Mouse (Mus musculus): Measurements from ENCODE around the gene Sik1. TPM values are rescaled to one million over a fixed set of nuclear protein-coding genes. Genes with fewer than 3 reads are reported as not detected.

Gene Sik1
- total RNA-seq, 2 experiments from 2014 or later, result 1.5 to 3.5 TPM

DNA sequence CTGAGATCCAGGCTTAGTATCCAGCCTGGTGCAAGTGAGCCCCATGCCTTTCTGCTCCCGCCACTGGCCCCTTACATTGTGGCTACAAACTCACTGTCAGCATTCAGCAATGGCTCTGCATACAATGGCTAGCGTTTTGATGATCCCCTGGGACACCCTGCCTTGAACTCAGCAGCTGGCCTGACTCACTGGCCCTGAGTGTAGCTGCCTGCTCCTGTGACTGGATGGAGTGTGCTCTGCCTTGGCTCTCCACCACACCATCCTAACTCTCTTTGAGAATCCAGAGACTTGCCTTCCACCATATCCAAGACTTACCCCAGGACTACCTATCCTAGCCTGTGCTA is 19.4 kb downstream of the Sik1 start:
- no peak for ATAC-seq (replicated peaks; ENCODE audit: low FRiP score, poor library complexity, severe bottlenecking)

DNA sequence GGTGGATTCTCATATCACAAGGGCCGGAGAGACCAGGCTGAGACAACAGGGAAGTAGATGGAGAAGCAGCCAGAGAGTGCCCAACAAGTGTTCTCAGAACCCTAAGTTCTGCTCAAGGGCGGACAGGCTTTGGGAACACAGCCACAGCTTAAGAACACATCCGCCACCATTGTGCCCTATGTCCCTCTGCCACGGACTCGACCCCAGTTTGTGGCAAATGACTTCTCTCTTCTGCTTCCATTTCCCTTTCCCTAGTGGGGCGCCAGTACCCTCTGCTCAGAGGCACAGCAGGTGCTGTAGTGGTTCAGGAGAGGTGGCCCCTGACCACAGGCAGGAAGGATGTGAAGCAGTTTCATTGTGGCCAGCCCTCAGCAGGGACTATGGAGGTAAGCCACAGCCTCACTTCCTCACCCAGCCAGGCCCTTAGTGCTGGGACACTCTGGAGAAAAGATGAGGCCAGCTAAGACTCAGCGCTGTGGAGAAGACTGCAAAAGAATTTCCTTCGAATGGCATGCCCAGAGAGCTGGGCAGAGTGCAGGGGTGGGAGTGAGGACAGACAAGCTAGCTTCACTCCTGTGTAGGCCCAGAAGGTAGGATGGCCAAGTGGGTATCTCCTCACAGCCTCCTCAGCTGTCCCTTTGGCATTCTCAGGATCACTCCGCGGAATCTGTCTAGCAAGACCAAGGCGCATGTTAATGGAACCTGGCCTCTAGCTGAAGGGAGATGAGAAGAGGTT is 19.9 kb downstream of the Sik1 start:
- ATAC-seq (replicated peaks; ENCODE audit: low FRiP score, poor library complexity, severe bottlenecking), result no peak

DNA sequence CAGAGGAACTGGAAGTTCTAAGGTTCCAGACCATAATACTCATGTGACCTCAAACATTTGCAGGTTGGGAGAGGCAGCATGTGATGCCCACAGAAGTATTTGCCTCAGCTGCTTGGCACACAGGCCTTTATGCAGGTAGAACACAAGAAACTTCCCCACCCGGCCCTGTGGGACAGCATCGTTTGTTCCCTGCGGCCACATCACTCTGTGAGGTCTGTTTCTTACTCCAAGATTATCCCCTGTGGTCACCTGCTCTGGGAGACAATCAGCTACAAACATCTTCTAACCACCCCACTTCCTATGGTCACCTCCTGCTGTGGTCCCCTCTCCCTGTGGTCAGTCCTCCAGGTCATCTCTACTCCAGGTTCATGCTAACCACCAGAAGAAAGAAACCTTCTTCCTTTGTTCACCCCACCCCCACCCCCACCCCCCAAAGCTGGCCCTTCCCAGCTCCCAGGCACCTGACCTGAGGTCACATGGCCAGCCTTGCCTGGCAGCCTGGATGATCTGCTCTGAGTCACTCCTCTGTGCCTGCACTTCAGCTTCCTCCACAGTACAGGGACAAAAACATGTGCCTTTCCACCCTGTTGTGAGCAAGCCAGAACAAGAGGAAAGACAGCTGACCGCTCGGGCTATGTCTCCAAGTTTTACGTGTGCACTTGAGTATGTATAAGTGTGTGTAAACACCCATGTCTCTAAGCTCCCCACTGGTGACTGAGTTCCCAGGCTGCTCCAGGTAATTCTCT is 21.1 kb downstream of the Sik1 start:
- ATAC-seq (replicated peaks; ENCODE audit: low FRiP score, poor library complexity, severe bottlenecking), result no peak

DNA sequence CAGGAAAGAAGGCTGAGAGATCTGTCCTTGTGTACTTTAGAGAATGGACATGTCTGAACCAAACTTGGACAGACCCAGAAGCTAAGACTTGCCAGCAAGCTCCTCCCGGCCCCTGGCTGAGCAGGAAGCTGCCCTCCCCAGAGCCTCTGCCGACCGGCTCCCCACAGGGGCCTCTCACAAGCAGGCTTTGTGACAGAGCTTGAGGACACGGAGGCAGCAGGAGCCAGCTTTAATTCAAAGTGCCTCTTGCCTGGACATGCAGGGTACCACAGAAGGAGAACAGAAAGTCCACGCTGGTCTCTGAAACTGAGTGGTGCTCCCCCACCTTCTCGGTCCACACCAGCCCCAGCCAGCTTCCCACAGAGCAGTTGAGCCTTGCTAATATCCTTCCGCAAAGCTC is 21.9 kb downstream of the Sik1 start:
- no peak for ATAC-seq (replicated peaks; ENCODE audit: low FRiP score, poor library complexity, severe bottlenecking)

DNA sequence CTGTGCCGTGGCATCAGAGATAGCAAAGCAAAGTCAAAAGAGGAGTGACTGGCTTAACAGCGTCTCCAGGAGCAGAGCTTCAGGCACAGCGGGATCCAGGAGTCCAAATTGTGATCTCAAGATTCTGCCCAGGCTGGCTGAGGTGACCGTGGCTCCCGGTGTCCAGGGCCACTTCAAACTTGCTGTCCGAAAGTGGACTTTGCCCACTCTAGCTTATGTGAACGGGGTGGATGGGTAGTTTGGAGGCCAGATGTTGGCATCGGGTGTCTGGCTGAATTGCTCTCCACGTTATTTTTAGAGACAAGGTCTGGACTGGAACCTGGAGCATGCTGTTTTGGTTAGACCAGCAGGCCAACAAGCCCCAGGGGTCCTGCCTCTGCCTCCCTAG is 23.0 kb downstream of the Sik1 start:
- no peak for ATAC-seq (replicated peaks; ENCODE audit: low FRiP score, poor library complexity, severe bottlenecking)

DNA sequence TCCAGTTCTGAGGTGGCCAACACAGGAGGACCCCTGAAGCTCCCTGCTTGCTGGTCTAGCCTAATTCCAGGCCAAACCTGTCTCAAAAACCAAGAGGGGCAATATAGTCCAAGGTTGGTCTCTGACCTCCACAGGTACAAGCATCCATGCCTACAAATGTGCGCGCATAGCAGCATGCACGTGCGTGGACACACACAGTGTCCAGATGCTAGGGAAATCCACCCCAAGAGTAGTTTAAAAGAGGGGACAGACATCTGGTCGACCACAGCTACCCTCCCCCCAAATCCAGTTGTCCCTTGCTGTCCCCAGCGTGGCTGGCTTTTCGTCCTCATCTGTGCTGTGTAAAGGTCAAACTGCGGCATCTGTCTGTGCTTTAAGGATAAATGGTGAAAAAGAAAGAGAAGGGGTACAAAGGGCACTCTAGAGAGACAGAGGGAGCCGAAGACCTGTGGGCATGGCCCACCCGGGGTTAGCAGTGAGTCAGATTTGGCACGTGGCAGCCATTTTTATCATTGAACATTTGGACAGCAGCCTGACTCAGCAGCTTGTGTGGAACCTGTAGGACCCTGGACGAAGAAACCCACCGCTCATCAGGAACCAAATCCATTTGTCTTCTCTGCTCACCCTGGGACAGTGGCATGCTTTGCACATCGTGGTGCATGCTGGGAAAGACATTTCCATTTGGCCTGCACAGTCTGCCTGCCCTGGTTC is 23.6 kb downstream of the Sik1 start:
- no peak for ATAC-seq (replicated peaks; ENCODE audit: low FRiP score, poor library complexity, severe bottlenecking)

DNA sequence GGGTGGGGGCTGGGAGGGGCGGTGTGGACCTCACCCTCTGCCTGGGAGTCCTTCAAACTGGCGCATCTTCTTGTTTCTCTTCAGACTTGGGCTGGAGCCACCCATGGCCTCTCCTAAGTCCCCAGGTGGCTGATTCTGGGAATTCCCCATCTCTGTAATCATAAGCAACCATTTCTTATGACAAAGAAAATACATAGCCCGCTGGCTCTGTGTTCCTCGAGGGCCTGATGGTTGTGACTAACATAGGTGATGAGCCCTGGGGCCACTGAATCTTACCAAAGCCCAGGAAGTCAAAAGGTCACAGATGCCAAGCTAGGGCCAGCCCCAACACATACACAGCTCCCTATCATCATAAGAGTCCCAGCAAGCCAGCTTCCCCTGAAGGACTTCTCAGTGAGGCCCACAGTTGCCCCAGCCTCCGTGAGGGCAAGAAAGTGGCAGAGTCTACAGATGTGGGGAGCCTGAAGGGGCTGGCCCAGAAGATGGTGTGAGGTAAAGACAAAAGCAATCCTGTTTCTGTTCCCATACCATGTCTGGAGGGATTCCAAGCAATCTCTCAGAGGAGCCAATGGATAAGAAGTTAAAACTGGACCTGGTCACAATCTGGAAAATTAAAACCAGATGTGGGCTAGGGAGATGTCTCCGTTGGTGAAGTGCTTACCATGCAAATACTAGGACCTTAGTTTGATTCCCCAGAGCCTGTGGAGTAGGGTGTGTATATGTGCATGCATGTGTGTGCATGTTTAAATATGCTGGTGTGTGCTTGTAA is 24.3 kb downstream of the Sik1 start:
- no peak for ATAC-seq (replicated peaks; ENCODE audit: low FRiP score, poor library complexity, severe bottlenecking)

DNA sequence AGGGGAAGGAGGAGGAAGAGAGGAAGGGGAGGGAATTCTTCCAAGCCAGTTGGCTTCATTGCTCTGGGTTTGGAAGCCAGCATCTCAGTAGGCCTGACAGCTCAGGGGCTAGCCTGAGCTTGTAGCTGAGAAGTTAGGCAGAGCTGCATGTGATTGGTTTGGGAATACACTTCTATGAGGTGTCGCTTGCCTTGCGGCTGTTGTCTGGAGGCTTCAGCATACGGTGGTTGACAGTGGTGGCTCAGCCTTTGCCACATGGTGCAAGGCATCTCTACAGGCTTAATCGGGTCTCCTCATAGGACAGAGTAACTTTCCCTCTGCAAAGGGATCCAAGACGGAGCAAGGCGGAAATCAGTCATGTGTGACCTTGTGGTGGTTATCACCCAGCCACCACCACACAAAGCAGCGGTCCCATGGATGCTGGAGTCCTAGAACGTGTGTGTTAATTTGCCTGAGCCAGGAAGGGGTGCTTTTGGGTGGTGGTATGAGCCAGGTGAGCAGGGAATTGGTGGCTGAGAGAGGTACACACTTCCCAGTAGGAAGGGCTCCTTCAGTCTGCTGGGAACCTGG is 25.0 kb downstream of the Sik1 start:
- no peak for ATAC-seq (replicated peaks; ENCODE audit: low FRiP score, poor library complexity, severe bottlenecking)

DNA sequence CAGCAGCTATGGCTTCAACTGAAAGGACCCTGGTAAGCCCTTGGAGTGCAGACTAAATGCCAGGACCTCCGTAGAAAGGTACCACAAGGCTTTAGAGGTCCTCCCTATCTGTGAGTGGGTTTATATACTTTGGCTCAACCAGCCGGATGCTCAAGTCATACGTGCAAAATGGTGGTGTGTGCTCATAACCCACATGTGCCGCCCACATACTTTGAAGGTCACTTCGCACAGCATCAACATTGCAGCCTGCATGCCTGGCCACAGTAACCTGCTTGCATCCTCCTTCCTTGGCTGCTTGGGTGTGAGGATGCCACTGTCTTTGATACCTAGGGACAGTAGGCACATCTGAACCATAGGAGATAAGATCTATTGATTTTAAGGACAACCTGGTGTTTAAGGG is 26.7 kb downstream of the Sik1 start:
- no peak for ATAC-seq (replicated peaks; ENCODE audit: low FRiP score, poor library complexity, severe bottlenecking)

DNA sequence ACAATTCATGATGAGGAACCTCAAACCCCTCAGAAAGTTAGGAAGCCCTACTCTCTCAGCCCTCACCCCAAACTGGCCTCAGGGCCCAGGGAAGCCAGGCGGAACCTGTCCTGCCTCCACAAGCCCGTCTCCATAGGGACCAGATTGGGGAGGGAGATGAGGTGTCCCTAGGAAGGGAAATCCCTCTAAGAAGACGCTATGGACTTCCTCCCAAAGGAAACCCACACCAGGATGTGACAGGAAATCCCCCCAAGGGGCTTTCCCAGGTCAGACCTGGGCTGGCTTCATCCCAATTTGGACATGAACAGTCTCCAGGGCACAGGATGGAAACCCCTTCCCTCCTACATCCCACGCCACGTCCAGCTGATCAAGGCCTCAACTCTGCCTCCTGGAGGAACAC is 27.5 kb downstream of the Sik1 start:
- no peak for ATAC-seq (replicated peaks; ENCODE audit: low FRiP score, poor library complexity, severe bottlenecking)

DNA sequence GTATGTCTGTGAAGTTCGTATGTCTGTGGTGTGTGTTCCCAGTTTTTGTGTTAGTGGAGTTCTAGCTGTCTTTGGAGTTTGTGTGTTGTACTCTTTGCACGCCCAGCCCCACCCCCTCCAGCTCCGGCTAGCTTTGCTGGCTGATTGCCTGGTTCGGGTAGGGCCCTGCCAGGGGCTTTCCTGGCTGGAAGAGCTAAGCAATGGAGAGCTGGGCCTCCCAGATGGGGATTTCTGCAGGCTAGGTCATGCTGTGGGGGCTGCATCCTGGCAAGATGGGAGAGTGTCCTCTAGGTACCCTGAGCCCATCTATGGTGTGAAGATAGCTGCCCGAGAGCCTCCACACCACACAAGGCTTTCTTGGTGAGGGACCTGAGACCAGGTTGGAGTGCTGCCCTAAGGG is 28.4 kb downstream of the Sik1 start:
- ATAC-seq (replicated peaks; ENCODE audit: low FRiP score, poor library complexity, severe bottlenecking), result no peak

DNA sequence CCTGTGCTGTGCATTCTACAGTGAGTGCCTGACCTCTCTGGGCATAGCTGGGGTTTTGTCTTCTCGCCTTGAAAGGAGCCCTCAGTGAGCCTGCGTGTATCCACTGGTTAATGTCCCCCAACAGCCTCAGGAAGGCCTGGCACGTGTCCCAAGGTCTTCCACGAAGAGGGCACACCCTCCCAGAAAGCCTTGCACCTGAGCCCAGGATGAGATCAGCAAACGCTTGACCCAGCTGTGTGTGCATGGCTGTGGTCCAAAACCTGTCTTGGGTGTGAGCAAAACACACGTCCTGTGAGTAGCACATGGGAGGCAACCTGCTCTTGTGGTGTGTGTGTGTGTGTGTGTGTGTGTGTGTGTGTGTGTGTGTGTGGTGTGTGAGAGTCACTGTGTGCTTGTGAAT is 28.9 kb downstream of the Sik1 start:
- ATAC-seq (replicated peaks; ENCODE audit: low FRiP score, poor library complexity, severe bottlenecking), result no peak

DNA sequence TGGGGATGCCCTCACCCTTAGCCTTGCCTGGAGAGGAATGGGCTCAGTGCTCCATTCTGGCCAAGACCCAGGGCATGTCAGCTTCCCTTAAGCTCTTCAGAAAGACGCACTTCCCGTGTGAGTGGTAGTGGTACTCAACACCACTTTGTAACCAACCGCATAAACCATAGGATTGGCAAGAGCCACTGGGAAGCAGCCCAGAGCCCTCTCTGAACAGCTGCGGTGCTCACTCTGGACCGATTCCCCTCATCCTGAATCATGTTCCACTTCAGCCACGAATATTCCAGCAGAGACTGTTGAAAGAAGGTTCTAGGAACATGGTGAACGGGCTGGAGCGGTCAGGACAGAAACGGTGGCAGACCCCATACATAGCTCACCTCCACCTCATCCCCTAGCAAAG is 29.9 kb downstream of the Sik1 start:
- no peak for ATAC-seq (replicated peaks; ENCODE audit: low FRiP score, poor library complexity, severe bottlenecking)

DNA sequence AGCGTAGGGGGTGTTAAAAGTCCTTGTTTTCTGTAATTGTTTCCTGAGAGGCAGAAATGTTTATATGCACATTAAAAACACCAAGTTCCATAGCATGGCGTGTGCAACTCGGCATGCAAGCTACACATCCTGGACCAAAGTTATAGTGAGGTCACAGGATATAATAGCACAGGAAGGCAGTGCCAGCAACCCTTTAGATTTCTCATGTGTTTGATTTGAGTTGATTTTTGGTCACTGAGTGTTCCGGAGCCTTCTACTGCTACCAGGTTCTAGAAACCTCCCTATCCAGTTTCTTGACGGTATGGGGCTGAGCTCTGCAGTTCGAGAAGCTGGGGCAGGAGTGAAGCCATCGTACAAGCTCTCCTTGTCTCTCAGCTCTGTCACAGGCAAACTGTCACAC is 30.8 kb downstream of the Sik1 start:
- no peak for ATAC-seq (replicated peaks; ENCODE audit: low FRiP score, poor library complexity, severe bottlenecking)

DNA sequence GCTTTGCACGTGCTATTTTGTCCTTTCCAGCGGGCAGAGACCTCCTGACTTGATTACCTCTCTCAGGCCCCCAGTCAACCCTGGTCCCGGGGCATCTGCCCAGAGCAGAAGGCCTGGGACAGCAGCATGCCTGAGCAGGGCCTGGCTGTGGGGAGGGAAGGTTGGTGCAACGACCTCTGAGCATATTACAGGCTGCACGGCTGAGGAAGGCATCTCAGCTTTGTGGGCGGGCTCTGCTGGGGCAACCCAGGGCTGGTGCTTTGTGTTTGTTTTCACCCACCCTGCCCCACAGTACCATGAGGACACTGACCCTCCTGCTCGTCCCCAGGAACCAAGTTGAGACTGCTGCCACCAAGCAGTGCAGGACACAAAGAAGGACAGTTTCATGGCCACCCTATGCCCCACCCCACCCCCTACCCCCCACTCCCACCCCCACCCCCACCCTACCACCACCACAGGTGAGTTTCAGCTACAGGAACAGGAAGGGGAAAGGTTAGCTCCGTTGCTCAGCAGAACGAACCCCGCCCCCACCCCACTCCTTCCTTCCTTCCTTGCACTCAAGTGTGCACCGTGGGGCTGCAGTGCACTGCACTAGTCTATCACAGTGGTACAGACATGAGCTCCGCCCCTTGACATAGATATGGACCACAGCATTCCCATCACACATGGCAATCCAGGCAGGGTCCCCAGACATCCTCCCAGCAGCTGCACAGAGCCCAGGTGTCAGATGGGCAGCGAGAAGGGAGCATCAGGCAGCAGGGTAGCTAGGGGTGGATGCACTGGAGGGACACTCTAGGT is 34.3 kb downstream of the Sik1 start:
- ATAC-seq (replicated peaks; ENCODE audit: low FRiP score, poor library complexity, severe bottlenecking), result no peak

DNA sequence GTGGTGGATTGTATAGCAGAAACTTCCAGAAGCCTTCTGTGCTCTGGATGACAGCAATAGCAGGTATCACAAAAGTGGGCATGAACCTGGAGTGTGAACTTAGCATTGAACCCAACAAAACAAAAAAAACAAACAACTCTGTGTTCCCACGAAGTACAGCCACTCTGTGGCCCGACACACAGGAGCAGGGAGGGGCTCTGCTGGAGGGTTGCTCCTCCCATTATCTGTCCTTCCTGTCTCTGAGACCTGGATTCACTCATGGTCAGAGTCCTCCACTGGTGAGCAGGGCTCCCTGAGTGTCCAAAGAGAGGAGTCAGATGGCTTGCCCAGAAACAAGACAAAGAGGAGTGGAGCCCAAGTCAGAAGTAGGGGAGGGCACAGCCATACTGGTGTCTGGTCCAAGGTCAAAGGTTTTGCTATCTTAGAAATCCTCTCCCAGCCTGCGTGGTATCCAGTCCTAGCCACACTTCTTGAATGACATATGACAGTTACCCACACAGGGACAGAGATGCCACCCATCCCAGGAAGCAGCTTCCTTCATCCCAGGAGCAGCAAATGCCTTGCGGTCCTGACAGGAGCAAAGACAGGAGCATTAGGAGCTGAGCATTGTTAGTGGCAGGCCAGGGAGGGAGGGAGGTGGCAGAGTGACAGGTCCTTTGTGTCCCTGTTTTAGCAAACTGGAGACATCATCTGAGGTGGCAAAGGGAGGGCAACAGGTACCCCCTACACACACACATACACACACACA is 35.3 kb downstream of the Sik1 start:
- no peak for ATAC-seq (replicated peaks; ENCODE audit: low FRiP score, poor library complexity, severe bottlenecking)

DNA sequence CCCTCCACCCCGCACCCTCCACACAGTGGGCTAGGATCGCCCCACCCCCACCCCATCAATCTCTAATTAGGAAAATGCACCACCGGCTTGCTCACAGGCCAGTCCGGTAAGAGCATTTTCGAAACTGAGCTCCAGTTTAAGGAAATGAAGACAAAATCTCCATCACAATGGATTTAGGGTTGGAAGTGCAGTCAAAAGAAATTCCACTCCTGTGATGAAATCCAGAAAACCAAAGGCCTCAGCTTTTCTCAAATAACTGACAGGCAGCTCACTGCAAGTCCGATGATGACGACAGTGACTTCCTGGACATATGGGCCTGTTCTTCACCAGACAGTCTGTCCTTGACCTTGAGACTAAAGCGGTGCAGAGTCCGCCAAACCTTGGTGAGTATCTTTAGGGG is 36.2 kb downstream of the Sik1 start:
- ATAC-seq (replicated peaks; ENCODE audit: low FRiP score, poor library complexity, severe bottlenecking), result no peak

DNA sequence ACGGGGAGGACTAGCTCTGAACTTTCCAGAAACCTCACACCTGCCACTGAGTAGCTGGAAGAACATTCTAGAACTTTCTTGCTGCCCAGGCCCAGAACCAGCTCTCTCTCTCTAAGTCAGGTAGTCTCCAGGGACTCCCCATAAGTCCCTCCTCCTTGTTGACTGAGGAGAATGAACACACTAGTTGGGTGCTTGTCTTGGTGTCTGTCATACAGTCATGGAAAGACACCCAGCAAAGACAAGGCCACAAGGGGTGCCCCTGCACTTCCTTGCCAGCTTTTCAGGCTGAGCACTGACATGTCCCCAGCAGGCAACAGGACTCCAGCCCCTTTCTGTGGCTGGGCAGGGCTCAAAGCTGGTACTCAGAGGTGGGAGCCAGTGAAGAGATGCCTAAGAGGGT is 37.8 kb downstream of the Sik1 start:
- ATAC-seq (replicated peaks; ENCODE audit: low FRiP score, poor library complexity, severe bottlenecking), result no peak

DNA sequence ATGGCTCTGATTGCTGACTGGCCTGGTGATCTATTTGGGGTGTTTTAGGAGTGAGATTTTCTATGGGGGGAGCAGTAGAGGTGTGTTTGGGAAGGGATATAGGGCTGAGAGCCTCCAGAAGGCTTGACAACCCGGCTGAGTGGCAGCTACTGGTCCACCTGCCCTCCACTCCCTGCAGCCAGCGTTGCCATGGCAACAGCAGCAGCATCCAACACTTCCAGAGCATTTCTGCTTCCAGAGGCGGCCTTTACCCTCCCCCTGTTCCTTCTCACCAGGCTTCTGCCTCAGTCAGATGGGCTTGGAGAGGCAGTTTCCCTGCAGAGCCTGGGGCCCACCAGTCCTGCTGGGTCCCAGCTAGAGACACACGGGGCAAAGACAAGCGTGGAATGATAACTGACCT is 38.4 kb downstream of the Sik1 start:
- no peak for ATAC-seq (replicated peaks; ENCODE audit: low FRiP score, poor library complexity, severe bottlenecking)
